Mouse (Mus musculus) erythroblast, embryonic 14.5 days (primary cell): ENCODE results near the gene Sgcg.

Experiments
- GATA1 ChIP-seq: IDR thresholded peaks from 2 replicates; pipeline ENCODE4 v1.6.1; 2012; ENCODE audit warnings: low read length, inconsistent platforms, mixed read lengths
- TAL1 ChIP-seq: IDR thresholded peaks from 3 replicates; pipeline ENCODE4 v1.6.1; 2012; ENCODE audit warnings: low read length, inconsistent platforms, mixed read lengths

DNA sequence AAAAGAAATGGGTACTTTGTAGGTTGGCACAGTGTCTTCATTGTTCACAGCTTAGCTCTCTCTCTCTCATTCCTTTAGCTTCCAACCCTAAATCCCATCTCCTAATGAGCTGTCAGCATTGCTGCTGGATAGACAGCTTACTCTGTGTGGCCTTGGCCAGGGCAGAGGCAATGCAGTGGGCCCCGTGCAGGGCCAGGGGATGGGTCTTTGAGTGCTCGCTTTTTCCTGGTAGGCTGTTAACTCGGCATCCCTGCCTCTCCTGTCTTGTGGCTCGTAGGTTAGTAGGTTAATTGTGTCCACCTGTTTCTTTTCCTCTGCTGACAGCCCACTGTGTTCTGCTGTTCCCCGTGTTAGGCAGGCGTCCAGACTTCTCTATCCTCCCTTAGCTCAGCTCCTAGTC, 35.8 kb downstream of the Sgcg start:
- TF ChIP-seq GATA1 (no peak), TAL1 (no peak)
